Mouse (Mus musculus) cortical plate, adult 2 months (tissue): ENCODE data around the gene Sugct. TPM values are rescaled to one million over a fixed set of nuclear protein-coding genes. Genes with fewer than 3 reads are reported as not detected.
"Not testable (repeated sequence)": the region's sequence is repeated elsewhere in the genome, so short reads cannot be mapped to it uniquely, and the experiment has no call there.

Experiments used
- H3K27ac ChIP-seq: fragments of 200-500 bp; 2 replicates; pipeline ENCODE4 v1.5.1; 2012; ENCODE audit warnings: low read length, control low read depth, inconsistent platforms; ENCODE audit not compliant: insufficient read depth
- H3K4me1 ChIP-seq: fragments of 200-500 bp; 2 replicates; pipeline ENCODE4 v1.6.1; 2011; ENCODE audit warnings: low read length; ENCODE audit not compliant: control insufficient read depth, insufficient read depth
- H3K4me3 ChIP-seq: fragments of 200-500 bp; 2 replicates; pipeline ENCODE4 v1.5.1; 2011; ENCODE audit warnings: mild to moderate bottlenecking, low read length, control low read depth; ENCODE audit not compliant: insufficient read depth
- CTCF ChIP-seq: fragments of 200-500 bp; IDR thresholded peaks from 2 replicates; pipeline ENCODE4 v1.5.1; 2011; ENCODE audit warnings: mild to moderate bottlenecking, control low read depth, low read length; ENCODE audit not compliant: insufficient read depth; ENCODE audit errors: extremely low read depth
- POLR2A ChIP-seq: fragments of 200-500 bp; IDR thresholded peaks from 2 replicates; pipeline ENCODE4 v1.6.1; 2011; ENCODE audit warnings: mild to moderate bottlenecking, low read length, control low read depth; ENCODE audit not compliant: insufficient read depth; ENCODE audit errors: extremely low read depth
- polyA plus RNA-seq: library from polyadenylated mRNA; depleted of rRNA; stranded (reverse); fragments of >200 nt; gene quantifications from 2 replicates; pipeline ENCODE4 v1.2.3, GENCODE M21; 2012

The Sugct gene
- polyA plus RNA-seq, 1 experiment = 4.3 TPM

GRCm38 (mm10) chr13:16878056-16878455 is 817.3 kb downstream of the Sugct start:
- no peak overlapping the region for H3K4me3 ChIP-seq
- no peak overlapping the region for H3K27ac ChIP-seq
- no peak for TF ChIP-seq POLR2A

GRCm38 (mm10) chr13:16859986-16860385 is 835.4 kb downstream of the Sugct start:
- Histone ChIP-seq H3K4me1 (no peaks in the 10 kb centered on the region), H3K4me3 (no peak overlapping the region), H3K27ac (no peak overlapping the region)
- TF ChIP-seq CTCF = no peak
- TF ChIP-seq POLR2A = no peak

More at GRCm38 (mm10) chr13:16878056-16878455, 817.3 kb downstream of the Sugct start:
- H3K4me1 ChIP-seq = no peaks in the 10 kb centered on the region

- Histone ChIP-seq H3K4me1 (no peaks in the 10 kb centered on the region), H3K4me3 (no peak overlapping the region), H3K27ac (no peak overlapping the region)
- TF ChIP-seq CTCF = no peak
- TF ChIP-seq POLR2A = no peak
Observed at GRCm38 (mm10) chr13:16847236-16847635, 848.1 kb downstream of the Sugct start.

GRCm38 (mm10) chr13:16840994-16841393 is 854.4 kb downstream of the Sugct start:
- H3K27ac ChIP-seq = no peak overlapping the region
- TF ChIP-seq POLR2A = no peak
- no peak for TF ChIP-seq CTCF
- no peak overlapping the region for H3K4me3 ChIP-seq
- H3K4me1 ChIP-seq = no peaks in the 10 kb centered on the region

- Histone ChIP-seq H3K4me3 (no peak overlapping the region), H3K27ac (no peak overlapping the region), H3K4me1 (no peaks in the 10 kb centered on the region)
- TF ChIP-seq POLR2A = no peak
- TF ChIP-seq CTCF = no peak
Observed at GRCm38 (mm10) chr13:16838409-16838808, 856.9 kb downstream of the Sugct start.

GRCm38 (mm10) chr13:16835111-16835510 is 860.2 kb downstream of the Sugct start:
- H3K4me3 ChIP-seq = no peak overlapping the region
- no peaks in the 10 kb centered on the region for H3K4me1 ChIP-seq
- TF ChIP-seq CTCF (no peak), POLR2A (no peak)
- no peak overlapping the region for H3K27ac ChIP-seq

- Histone ChIP-seq H3K4me1 (no peaks in the 10 kb centered on the region), H3K27ac (no peak overlapping the region), H3K4me3 (no peak overlapping the region)
- TF ChIP-seq CTCF (no peak), POLR2A (no peak)
Observed at GRCm38 (mm10) chr13:16833069-16833468, 862.3 kb downstream of the Sugct start.

GRCm38 (mm10) chr13:16831840-16832239 is 863.5 kb downstream of the Sugct start:
- H3K27ac ChIP-seq = no peak overlapping the region
- H3K4me1 ChIP-seq = no peaks in the 10 kb centered on the region
- TF ChIP-seq CTCF (no peak), POLR2A (no peak)
- no peak overlapping the region for H3K4me3 ChIP-seq

- H3K4me1 ChIP-seq, H3K27ac ChIP-seq, H3K4me3 ChIP-seq: not testable (repeated sequence)
Observed at GRCm38 (mm10) chr13:16830291-16830690, 865.1 kb downstream of the Sugct start.

GRCm38 (mm10) chr13:16829589-16829988 is 865.8 kb downstream of the Sugct start:
- Histone ChIP-seq H3K4me1 (no peaks in the 10 kb centered on the region), H3K4me3 (no peak overlapping the region), H3K27ac (no peak overlapping the region)
- no peak for TF ChIP-seq POLR2A

GRCm38 (mm10) chr13:16825619-16826018 is 869.7 kb downstream of the Sugct start:
- Histone ChIP-seq H3K27ac (no peak overlapping the region), H3K4me1 (no peaks in the 10 kb centered on the region), H3K4me3 (no peak overlapping the region)
- TF ChIP-seq POLR2A (no peak), CTCF (no peak)
